Mouse (Mus musculus) ES-E14 (cell line): ENCODE data around the gene Rpl13a.

Experiments used
- HCFC1 ChIP-seq: IDR thresholded peaks from 2 replicates; pipeline ENCODE4 v1.6.1; 2012; ENCODE audit warnings: low read length, inconsistent platforms, borderline replicate concordance; ENCODE audit not compliant: insufficient read depth
- ZC3H11A ChIP-seq: IDR thresholded peaks from 2 replicates; pipeline ENCODE4 v1.6.1; 2012; ENCODE audit warnings: low read depth, mild to moderate bottlenecking, inconsistent platforms, low read length, borderline replicate concordance

DNA sequence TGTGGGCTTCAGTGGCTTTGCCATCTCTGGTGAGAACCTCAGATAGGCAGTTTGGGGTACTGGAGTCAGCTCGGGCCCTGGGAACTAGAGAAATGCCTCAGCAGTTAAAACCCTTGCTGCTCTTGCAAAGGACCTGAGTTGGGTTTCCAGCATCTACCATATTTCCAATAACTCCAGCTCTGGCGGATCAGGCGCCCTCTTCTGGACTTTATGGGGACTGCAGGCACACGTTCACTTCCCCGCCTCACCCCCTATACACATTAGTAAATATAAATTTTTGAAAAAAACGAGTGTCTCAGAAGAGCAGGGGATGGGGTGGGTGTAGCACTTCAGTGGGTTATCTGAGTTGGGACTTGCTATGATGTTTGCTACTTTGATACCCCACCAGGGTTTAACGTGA lies 44.4 kb upstream of the Rpl13a start:
- no peak for TF ChIP-seq ZC3H11A
- TF ChIP-seq HCFC1: no peak
